Mouse (Mus musculus) liver, adult 2 months (tissue): ENCODE results near the gene Fgfr2.

Source experiments
- CTCF ChIP-seq: fragments of 200-500 bp; IDR thresholded peaks from 2 replicates; pipeline ENCODE4 v1.5.1; 2011; ENCODE audit warnings: low read depth, low read length, control low read depth
- POLR2A ChIP-seq: fragments of 200-500 bp; IDR thresholded peaks from 2 replicates; pipeline ENCODE4 v1.6.1; 2011; ENCODE audit warnings: low read length, control low read depth; ENCODE audit not compliant: insufficient read depth; ENCODE audit errors: extremely low read depth

GRCm38 (mm10) chr7:131432244-131432643 lies 1690.9 kb downstream of the Fgfr2 start:
- TF ChIP-seq CTCF (peak; percentile 27; the same call in 1 of the 2 replicates), POLR2A (no peak)
